Mouse (Mus musculus): ENCODE results near the gene Car4. TPM values are rescaled to one million over a fixed set of nuclear protein-coding genes. Genes with fewer than 3 reads are reported as not detected.

Gene Car4
- 10 to 100 TPM; 46.9 to 55.9 TPM for total RNA-seq (2021)

DNA sequence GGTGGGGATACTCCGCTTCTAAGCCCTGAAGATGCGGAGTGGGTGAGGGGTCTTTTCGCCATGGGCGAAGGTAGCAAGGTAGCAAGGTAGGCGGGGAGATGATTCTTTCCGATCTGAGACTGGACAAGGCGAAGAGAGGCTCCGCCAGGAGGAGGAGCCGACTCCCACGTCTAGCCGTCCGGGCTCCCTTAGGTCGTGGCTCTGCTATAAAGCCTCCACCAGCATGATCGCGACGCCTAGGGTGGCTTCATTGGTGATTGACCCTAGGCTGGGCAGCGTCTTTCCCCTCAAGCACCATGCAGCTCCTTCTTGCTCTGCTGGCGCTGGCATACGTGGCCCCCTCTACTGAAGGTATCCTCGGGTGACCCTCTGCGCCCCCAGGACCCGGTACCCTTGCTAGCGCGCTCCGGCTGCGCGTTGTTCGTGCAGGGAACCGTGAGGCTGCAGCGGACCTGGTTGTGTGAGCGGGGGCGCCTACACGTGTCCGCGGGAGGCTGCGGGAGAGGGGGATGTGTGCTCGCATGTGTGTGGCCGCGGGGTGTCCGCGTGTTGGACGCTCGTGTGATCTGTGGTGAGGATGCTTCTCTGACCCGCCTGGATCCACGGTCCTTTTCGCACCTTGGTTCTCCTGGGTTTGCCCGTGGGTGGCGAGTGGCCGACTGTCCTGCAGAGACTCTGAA lies at the start of gene Car4:
Gene Car4, plus strand, starts transcription at position 196 of the 680 bp plus-strand sequence.
- intact Hi-C loops (cut with DNase I) = loop anchor here (2.0 kb wide), 1 partner anchor 21 kb away; no protein-coding TSS in a partner anchor
- no peak for DNase-seq

DNA sequence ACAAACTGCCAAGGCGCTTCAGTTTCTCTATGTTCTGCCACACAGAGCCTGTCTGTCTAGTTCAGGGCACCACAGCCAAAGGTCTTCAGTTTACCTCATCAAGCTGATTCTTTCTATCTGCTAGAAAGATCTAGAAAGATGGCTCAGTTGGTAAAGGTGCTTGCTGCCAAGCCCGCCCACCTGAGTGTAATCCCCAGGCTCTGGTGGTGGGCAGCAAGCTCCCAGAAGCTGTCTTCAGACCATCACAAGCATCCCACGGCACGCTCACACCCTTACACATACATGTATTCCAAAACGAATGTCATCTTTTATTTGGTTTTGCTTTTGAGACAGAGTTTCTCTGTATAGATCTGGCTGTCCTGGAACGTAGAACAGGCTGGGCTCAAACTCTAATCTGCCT lies 49.1 kb upstream of the Car4 start:
- intact Hi-C loops (cut with DNase I) = no loop called here
- no peak for DNase-seq

DNA sequence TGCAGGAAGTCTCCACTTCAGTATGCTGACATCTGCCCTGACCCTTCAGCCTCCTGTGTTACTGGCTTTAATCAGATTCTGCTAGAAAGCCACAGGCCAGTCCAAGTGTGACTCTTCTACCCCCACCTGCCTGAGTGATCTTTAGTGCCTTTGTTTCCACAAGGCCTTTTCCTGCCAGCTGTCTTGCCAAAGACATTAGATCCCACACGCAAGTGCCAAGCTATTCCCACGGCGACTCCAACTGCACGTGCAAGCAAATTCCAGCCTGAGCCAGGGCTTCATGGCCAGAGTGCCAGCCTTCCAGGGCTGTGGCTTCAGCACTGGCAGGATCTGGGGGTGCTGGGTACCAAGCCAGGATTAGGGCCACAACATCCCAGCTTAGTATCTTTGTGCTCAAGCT lies 47.2 kb upstream of the Car4 start:
- intact Hi-C loops (cut with DNase I) = loop anchor here (10.0 kb wide), 1 partner anchor 404 kb away; the partner anchor contains the start of gene Ppm1d
- no peak for DNase-seq

DNA sequence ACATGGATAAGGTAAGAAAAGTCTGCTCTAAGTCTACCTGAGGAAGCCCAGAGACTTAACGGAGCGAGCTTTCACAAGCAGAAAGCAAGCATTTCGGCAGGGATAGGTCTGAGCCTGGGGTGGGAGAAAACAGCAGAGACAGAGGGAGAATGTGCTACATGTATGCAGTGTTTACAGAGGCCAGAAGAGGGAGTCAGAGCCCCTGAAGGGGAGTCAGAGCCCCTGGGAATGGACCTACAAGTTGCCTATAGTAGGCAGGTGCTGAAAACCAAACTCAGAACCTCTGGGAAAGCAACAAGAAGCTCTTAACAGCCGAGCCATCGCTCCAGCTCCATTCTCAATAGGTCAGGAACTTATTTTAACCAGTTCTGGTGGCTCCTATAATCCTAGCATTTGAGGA lies 42.9 kb upstream of the Car4 start:
- DNase-seq = no peak
- intact Hi-C loops (cut with DNase I) = loop anchor here (5.0 to 10.0 kb wide), 4 partner anchors 83 to 400 kb away; partner anchors contain the start of gene Ppm1d

DNA sequence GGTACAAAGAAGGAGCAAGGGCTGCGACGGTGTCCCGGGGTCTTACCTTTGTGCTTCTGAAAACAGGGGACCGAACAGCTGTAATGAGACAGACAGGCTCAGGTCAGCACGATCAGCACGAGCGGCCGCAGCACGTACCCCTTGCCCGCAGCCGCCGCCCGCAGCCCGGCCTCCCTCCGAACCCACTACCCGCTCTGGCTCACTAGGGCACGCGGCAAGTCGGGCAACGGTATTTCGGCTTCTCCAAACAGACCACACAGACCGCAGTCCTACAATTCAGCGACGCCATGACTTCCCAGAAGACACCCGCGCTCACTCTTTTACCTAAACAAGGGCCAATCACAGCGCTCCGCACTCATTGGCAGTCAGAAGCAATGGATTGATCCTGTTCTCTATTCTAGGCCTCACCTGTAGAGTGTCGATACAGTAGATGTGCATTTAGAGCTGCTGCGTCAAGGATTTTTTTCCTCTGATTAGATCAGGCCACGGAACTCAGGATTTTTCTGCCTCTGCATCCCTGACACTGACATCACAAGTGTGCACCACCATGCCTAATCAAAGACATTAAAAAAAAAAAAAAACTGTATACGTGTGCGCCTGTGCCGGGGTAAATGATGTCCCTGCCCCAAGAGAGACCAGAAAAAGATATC lies 41.4 kb upstream of the Car4 start, which contains the start of gene Znhit3:
Gene Znhit3, minus strand, starts transcription at position 314 of the 650 bp plus-strand sequence.
- intact Hi-C loops (cut with DNase I) = loop anchor here (5.0 to 10.0 kb wide), 4 partner anchors 81 to 399 kb away; partner anchors contain the start of gene Ppm1d
- DNase-seq = peak; percentile 90 to 93

DNA sequence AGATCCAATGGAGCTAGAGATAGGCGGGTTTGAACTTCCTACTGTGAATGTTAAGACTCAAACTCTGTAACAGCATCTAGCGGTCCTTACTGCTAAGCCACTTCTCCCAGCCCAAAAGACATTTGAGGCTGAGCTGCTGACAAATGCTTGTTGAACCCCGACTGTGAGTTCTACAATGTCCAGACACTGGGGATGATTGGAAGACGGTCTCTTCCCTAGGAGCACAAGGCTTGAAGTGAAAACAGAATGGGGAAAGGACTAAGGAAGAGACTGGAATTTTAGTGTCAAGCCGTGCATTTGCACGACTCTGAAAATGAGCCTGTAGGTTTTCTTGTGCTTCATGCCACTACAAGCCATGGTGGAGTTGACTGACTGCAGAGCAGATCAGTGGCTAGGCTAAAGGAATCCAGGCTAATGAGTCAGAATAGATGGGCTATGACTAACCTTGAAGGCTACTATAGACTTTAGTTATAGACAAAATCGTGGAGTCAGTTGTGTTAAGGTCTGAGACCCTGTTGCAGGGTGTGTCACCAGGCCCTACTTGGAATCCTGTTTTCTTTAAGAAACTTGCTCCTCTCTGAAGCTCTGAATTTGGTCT lies 40.8 kb upstream of the Car4 start:
- intact Hi-C loops (cut with DNase I) = loop anchor here (5.0 to 10.0 kb wide), 4 partner anchors 80 to 398 kb away; partner anchors contain the start of gene Ppm1d
- DNase-seq = no peak

DNA sequence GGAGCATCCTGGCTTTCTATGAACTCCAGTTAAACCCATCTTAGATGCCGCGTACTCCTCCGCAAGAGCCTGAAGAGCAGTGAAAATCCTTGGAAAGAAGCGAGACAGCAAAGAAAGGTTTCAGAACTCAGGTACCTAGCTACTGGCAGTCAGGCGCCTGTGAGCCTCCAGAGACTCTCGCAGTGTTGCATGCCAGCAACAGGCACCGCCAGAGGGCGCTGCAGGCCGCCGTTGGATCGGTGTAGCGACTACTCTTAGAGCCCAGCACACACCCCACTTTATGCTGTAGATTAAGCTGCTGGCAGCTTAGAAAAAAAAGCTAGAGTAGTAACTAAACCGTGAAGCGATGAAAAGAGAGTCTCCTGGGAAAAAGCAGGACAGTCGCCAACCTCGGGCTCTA lies 39.2 kb upstream of the Car4 start:
- DNase-seq = peak; percentile 83 to 93
- intact Hi-C loops (cut with DNase I) = loop anchor here (1.0 to 10.0 kb wide), 5 partner anchors 60 to 396 kb away; partner anchors contain the start of gene Ppm1d

- intact Hi-C loops (cut with DNase I) = loop anchor here (5.0 to 10.0 kb wide), 4 partner anchors 78 to 396 kb away; partner anchors contain the start of gene Ppm1d
- DNase-seq = peak in 1 of 2 experiments; percentile 36
These were observed 38.3 kb upstream of the Car4 start for GRCm38 (mm10) chr11:84919276-84919675.

- DNase-seq = no peak
- intact Hi-C loops (cut with DNase I) = loop anchor here (5.0 to 10.0 kb wide), 4 partner anchors 77 to 395 kb away; partner anchors contain the start of gene Ppm1d
These were observed 37.6 kb upstream of the Car4 start for GRCm38 (mm10) chr11:84919951-84920350.

GRCm38 (mm10) chr11:84920981-84921380 lies 36.6 kb upstream of the Car4 start:
- intact Hi-C loops (cut with DNase I) = no loop called here
- DNase-seq = no peak

DNA sequence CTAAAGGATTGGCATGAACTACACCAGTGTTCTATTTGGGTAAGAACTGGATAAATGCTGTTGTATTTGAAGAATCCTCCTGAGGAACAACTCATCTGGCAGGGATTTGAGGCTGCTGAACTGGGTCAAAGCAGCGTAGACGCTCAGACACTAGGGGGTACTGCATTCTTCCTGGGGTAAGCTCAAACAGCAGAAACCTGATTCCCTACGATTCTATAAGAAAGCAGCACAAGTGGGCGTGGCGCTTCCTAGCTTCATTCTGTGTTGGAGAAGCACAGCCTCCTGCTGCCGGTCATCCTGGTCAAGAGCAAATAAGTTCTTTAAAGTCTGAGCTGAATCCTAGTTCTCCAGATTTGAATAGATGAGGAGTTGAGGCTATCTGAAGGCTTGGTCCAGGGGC lies 25.3 kb upstream of the Car4 start:
- intact Hi-C loops (cut with DNase I) = no loop called here
- no peak for DNase-seq

- DNase-seq = peak; percentile 35 to 47
- intact Hi-C loops (cut with DNase I) = no loop called here
These were observed 18.0 kb upstream of the Car4 start for GRCm38 (mm10) chr11:84939508-84940053.

DNA sequence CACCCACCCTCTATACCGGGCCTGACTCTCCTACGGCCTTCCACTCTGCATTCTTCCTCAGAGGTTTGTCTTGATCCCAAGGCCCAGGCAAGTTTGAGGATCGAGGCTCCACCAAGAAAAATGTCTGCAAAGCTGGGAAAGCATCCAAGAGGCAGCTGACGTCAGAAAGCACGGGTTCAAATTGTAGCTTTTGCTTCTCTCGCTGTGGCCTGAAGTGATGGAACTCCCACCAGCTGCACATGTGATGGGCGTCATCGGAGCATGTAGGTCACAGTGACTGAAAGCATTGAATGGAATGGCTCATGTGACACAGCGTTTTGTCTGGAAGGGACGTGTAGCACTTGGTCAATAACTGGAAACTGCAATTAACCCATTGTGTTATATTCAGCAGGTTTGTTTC lies 17.4 kb upstream of the Car4 start:
- no peak for DNase-seq
- intact Hi-C loops (cut with DNase I) = no loop called here

- DNase-seq = peak; percentile 70 to 78
- intact Hi-C loops (cut with DNase I) = no loop called here
These were observed 13.6 kb upstream of the Car4 start for GRCm38 (mm10) chr11:84943948-84944347.

DNA sequence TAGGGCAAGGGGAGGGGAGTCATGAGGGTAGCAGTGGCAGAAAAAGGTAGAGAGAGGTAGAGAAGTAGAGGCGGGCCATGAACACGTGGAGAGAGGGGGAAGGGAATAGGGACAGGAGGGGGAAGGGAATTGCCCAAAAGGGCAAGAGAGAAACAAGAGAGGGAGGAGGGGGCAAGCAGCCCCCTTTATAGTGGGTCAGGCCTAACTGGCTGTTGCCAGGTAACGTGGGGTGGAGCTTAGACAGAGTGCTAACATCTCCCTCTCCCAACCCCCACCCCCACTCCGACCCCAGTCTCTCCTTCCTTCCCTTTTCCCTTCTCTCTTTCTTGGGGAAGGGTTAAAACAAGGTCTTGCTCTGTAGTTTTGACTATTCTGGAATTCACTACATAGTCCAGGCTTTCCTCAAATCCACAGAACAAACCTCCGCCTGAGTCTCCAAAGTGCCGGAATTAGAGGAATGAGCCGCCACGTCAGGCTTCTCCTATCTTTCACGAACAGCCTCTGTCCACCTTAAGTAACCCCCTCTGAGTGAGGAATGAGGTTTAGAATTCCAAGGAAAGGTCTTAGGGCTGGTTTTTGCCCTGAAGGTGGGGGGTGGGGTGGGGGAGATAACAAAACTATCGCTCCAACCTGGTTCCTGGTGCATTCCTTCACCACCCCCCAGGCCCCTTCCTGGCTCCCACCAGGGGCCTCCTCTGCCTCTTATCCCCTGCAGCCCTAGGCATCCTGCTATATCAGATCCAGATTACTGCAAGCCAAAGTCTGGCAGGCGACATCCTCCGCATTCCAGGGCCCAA lies 12.7 kb upstream of the Car4 start:
- intact Hi-C loops (cut with DNase I) = no loop called here
- DNase-seq = no peak

DNA sequence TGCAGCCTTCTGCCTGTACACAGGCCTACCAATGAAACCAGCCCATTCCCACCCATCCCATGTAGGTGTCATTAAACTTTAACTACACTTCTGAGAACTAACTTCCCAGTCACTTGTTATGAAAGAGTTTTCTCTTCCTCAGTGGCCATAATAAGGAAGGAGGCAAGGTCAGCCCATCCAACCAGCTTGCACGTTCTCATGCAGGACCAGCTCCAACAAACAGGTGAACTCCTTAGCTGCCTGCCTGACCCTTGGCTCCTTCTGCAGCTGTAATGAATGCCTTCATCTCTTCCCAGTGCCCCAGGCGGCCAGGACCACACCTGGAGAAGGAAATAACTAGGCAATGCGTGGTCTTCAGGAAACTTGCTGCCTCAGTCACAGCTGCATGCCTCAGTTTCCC lies 11.7 kb upstream of the Car4 start:
- no peak for DNase-seq
- intact Hi-C loops (cut with DNase I) = no loop called here

DNA sequence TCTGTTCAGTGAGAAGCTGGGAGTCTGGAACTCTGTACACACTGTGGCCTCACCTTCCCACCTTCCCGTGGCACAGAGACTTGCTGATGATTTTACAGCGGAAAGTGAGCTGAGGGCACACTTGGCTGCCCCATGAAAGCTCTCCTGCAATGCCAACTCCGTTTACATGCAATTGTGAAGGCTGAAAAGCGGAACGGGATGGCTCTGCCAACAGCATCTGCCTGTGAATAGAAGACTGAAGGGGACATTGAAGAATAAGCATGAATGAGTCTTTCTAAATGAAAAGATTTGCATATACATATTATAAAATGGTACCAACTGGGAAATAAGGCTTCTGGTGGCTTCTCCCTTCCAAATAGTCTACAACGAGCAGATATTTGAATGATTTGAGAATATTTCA lies 10.4 kb upstream of the Car4 start:
- intact Hi-C loops (cut with DNase I) = no loop called here
- no peak for DNase-seq

DNA sequence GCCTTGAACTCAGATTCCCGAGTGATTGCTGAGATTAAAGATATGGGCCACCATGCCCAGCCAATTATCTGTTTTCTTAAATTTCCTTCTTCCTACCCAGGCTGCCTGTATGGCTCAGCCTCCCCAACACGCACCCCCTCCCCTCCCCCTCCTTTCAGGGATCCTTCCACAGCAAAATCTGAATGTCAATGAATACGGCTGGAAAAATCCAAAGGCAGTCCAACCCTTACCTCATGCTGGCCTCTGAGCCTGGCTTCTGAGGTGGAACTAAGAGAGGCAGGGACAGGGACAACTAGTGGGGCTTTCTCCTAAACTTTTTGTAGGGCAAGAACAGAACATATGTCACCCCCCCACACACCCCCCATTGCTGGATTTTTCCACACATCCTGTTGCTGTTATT lies 9.5 kb upstream of the Car4 start:
- intact Hi-C loops (cut with DNase I) = no loop called here
- no peak for DNase-seq

- DNase-seq = no peak
- intact Hi-C loops (cut with DNase I) = no loop called here
These were observed 9.1 kb upstream of the Car4 start for GRCm38 (mm10) chr11:84948526-84948925.

GRCm38 (mm10) chr11:84952611-84953010 lies 5.0 kb upstream of the Car4 start:
- intact Hi-C loops (cut with DNase I) = no loop called here
- no peak for DNase-seq

All from heart, postnatal 10 days (tissue).